Mouse (Mus musculus) kidney, postnatal 0 days (tissue): ENCODE data around the gene Rab3c. TPM values are rescaled to one million over a fixed set of nuclear protein-coding genes. Genes with fewer than 3 reads are reported as not detected.

Experiments
- ATAC-seq: fragments of 200-750 bp; cut with Nextera tagmentation; replicated peaks from 2 replicates; pipeline ENCODE4 v1.8.0; 2017; ENCODE audit warnings: low read depth, moderate number of reproducible peaks, moderate TSS enrichment, moderate library complexity; ENCODE audit not compliant: low FRiP score
- DNase-seq: peaks from one replicate; pipeline ENCODE4 v3.0.0-alpha.2; 2016; ENCODE audit warnings: low spot score
- H3K27ac ChIP-seq: fragments of 300-500 bp; sonication (generic); 2 replicates; pipeline ENCODE4 v1.5.1; 2014; ENCODE audit warnings: mild to moderate bottlenecking
- H3K27me3 ChIP-seq: fragments of 300-500 bp; sonication (generic); 2 replicates; pipeline ENCODE4 v1.6.1; 2014; ENCODE audit warnings: low read length, mixed read lengths; ENCODE audit not compliant: insufficient read depth
- H3K36me3 ChIP-seq: fragments of 300-500 bp; sonication (generic); 2 replicates; pipeline ENCODE4 v1.6.1; 2014; ENCODE audit warnings: low read length, mixed read lengths; ENCODE audit not compliant: insufficient read depth
- H3K4me1 ChIP-seq: fragments of 300-500 bp; sonication (generic); replicated peaks from 2 replicates; pipeline ENCODE4 v1.6.1; 2014; ENCODE audit warnings: antibody characterized with exemption, low read length, mixed read lengths; ENCODE audit not compliant: insufficient read depth
- H3K4me2 ChIP-seq: fragments of 300-500 bp; sonication (generic); 2 replicates; pipeline ENCODE4 v1.6.1; 2014; ENCODE audit warnings: mild to moderate bottlenecking, low read length, moderate library complexity, mixed read lengths
- H3K4me3 ChIP-seq: fragments of 300-500 bp; sonication (generic); replicated peaks from 2 replicates; pipeline ENCODE4 v1.5.1; 2014; ENCODE audit warnings: low read depth, low read length
- H3K9ac ChIP-seq: fragments of 300-500 bp; sonication (generic); 2 replicates; pipeline ENCODE4 v1.6.1; 2014; ENCODE audit warnings: low read depth, low read length
- H3K9me3 ChIP-seq: fragments of 300-500 bp; sonication (generic); replicated peaks from 2 replicates; pipeline ENCODE4 v1.6.1; 2016; ENCODE audit warnings: low read length, inconsistent platforms, mixed read lengths
- CTCF ChIP-seq: IDR thresholded peaks from 2 replicates; pipeline ENCODE4 v1.5.1; 2016; ENCODE audit warnings: antibody characterized with exemption, low read depth, mild to moderate bottlenecking, moderate library complexity
- WGBS: fragments of 180-500 bp; shearing (Covaris S2); extraction: QIAGEN DNeasy Blood & Tissue Kit; methylation state at CpG from one replicate; pipeline ENCODE4 v1.1.7; 2014; 5-methylcytosine and 5-hydroxymethylcytosine counted together
- polyA plus RNA-seq: library from polyadenylated mRNA; unstranded; fragments of >200 nt; fragmentation: Nextera tagmentation; extraction: Ambion mirVana; gene quantifications from 2 replicates; pipeline ENCODE4 v1.2.1, GENCODE M21; 2015

Gene Rab3c
- polyA plus RNA-seq = 0.24 TPM in 1 of 2 replicates, not detected in the other

GRCm38 (mm10) chr13:110280563-110281144 is at the start of gene Rab3c:
TSS of gene Rab3c (minus strand) at chr13:110280996.
- TF ChIP-seq CTCF = no peak
- Histone ChIP-seq H3K27me3 (no peaks in the 10 kb centered on the region), H3K36me3 (no peaks in the 10 kb centered on the region), H3K4me3 (peak within 1 kb of the TSS; percentile 25), H3K4me2 (peak within 1 kb of the TSS; percentile 67), H3K4me1 (0 out of 2 replicates have a peak, but pooled peaks cover 7% of the 10 kb centered on the region), H3K9me3 (no peaks in the 10 kb centered on the region), H3K9ac (no peak within 1 kb of the TSS), H3K27ac (no peak within 1 kb of the TSS)
- WGBS = under 1% methylated on average over 20 of the region's 20 CpGs
- no peak for DNase-seq
- ATAC-seq = no peak

DNA sequence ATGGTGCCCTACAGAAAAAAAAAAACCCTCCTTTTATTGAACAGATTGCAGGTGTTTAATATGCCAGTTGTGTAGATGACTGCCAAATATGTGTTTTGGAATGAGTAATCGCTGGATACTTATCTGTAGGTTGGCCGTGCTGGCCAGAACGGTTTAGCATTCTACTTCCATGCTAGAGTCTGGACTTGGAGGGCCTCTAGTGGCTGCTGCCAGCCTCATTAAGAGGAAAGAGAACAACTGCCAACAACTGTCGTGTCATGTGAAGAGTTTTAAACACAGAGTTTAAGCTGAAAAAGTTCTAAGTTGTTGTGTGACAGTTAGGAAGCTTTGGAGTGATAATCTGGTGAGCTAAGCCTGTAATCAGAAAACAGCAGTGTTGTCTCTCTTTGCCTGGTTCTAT is 38.0 kb upstream of the Rab3c start:
- no peaks in the 10 kb centered on the region for H3K36me3 ChIP-seq
- no peak for DNase-seq
- no peaks in the 10 kb centered on the region for H3K27me3 ChIP-seq
- no peak overlapping the region for H3K4me2 ChIP-seq
- no peak overlapping the region for H3K9ac ChIP-seq
- H3K4me3 ChIP-seq = no peak overlapping the region
- H3K9me3 ChIP-seq = no peaks in the 10 kb centered on the region
- peak; percentile 29; the same call in 1 of the 2 replicates for TF ChIP-seq CTCF
- H3K27ac ChIP-seq = no peak overlapping the region
- ATAC-seq = no peak
- WGBS = 64% methylated on average over 4 of the region's 4 CpGs
- no peaks in the 10 kb centered on the region for H3K4me1 ChIP-seq

DNA sequence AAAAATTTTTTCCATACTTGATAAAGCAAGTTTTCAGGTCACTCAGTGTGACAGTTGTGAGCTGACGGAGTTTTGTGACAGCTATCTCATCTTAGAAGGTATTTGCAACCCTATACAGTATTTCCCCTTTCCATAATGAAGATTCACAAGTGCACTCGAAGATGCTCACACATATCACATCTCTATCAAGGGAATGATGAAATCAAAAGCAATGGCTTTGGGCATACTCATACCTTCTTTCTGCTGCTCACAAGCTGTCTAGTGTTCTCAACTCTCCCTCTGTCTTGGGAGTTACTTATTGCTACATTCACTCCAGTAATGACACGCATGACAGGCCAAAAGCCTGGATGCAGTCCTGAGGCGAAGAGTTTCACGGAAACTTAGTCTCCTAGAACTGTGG is 26.4 kb upstream of the Rab3c start:
- no peak overlapping the region for H3K4me3 ChIP-seq
- DNase-seq = no peak
- H3K9me3 ChIP-seq = no peaks in the 10 kb centered on the region
- H3K4me2 ChIP-seq = no peak overlapping the region
- 69% methylated on average over 5 of the region's 5 CpGs for WGBS
- ATAC-seq = no peak
- H3K4me1 ChIP-seq = no peaks in the 10 kb centered on the region
- no peak overlapping the region for H3K27ac ChIP-seq
- H3K9ac ChIP-seq = no peak overlapping the region
- no peak for TF ChIP-seq CTCF
- H3K36me3 ChIP-seq = no peaks in the 10 kb centered on the region
- no peaks in the 10 kb centered on the region for H3K27me3 ChIP-seq

DNA sequence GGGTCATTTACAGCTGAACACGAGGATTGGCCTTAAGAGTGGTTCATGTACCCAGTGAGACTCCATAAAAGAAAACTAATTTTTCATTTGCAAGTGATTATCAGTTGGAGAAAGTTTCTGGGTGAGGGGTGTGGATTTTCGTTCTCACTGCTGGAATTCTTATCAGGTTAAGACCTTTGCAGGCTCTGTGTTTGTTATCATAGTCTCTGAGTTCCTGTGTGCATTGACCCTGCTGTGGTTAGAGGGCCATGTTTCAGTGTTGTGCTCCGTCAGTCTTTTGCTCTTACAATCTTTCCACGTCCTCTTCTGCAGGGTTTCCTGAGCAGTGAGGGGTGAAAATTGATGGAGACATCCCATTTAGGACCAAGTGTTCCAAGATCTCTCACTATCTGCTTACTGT is 16.3 kb upstream of the Rab3c start:
- no peak overlapping the region for H3K27ac ChIP-seq

GRCm38 (mm10) chr13:110288499-110288898 is 7.7 kb upstream of the Rab3c start:
- Histone ChIP-seq H3K27ac (no peak overlapping the region), H3K9me3 (no peaks in the 10 kb centered on the region), H3K4me3 (no peak overlapping the region), H3K36me3 (no peaks in the 10 kb centered on the region), H3K4me1 (no peaks in the 10 kb centered on the region), H3K27me3 (no peaks in the 10 kb centered on the region), H3K4me2 (no peak overlapping the region), H3K9ac (no peak overlapping the region)
- no peak for ATAC-seq
- 86% methylated on average over 3 of the region's 3 CpGs for WGBS
- no peak for DNase-seq
- TF ChIP-seq CTCF = no peak

More for the DNA sequence above, 16.3 kb upstream of the Rab3c start:
- H3K4me3 ChIP-seq = no peak overlapping the region
- H3K9me3 ChIP-seq = no peaks in the 10 kb centered on the region
- H3K9ac ChIP-seq = no peak overlapping the region
- no peak overlapping the region for H3K4me2 ChIP-seq
- no peaks in the 10 kb centered on the region for H3K27me3 ChIP-seq
- TF ChIP-seq CTCF = no peak
- DNase-seq (no peak), ATAC-seq (no peak)
- no peaks in the 10 kb centered on the region for H3K4me1 ChIP-seq
- no peaks in the 10 kb centered on the region for H3K36me3 ChIP-seq
- WGBS = 34% methylated on average over 4 of the region's 4 CpGs

- 83% methylated on average over 4 of the region's 4 CpGs for WGBS
- no peak overlapping the region for H3K27ac ChIP-seq
- H3K4me3 ChIP-seq = no peak overlapping the region
- no peak overlapping the region for H3K4me2 ChIP-seq
- no peak for DNase-seq
- H3K4me1 ChIP-seq = 0 out of 2 replicates have a peak, but pooled peaks cover 7% of the 10 kb centered on the region
- no peak overlapping the region for H3K9ac ChIP-seq
- H3K9me3 ChIP-seq = no peaks in the 10 kb centered on the region
- no peaks in the 10 kb centered on the region for H3K36me3 ChIP-seq
- no peaks in the 10 kb centered on the region for H3K27me3 ChIP-seq
- no peak for TF ChIP-seq CTCF
- ATAC-seq = no peak
Observed at GRCm38 (mm10) chr13:110283781-110284180, 3.0 kb upstream of the Rab3c start.
